Mouse (Mus musculus) 416B (cell line): ENCODE measurements at regions not wholly inside any gene's neighbourhood (a gene's known extent, or its start where the extent isn't known, plus 50 kb on each side); places are given as distances from the start of the nearest gene placed in this dataset.
"Not testable (repeated sequence)": the region's sequence is repeated elsewhere in the genome, so short reads cannot be mapped to it uniquely, and the experiment has no call there.

Experiments used
- DNase-seq: peaks from one replicate; pipeline ENCODE4 v3.0.0; 2011; ENCODE audit warnings: low read depth

DNA sequence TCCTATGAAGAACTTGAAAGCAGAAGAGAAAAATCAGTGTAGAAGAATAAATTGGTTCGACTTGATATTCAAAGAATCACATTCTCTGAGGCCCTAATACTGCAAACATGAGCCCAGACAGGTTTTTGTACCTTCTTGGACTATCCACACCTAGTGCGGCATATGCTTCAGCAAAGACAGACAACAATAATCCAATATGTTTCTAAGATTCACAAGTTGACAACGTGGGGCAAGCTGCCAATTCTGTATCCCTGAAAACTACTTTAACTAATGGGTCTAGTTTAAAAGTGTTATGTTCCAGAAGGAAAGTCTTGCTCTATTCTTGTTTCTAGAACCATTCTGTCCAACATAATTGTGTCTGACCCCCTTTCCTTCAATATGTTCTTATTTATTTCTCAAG lies 796.0 kb downstream of the Cypt12 start:
- DNase-seq = no peak

DNA sequence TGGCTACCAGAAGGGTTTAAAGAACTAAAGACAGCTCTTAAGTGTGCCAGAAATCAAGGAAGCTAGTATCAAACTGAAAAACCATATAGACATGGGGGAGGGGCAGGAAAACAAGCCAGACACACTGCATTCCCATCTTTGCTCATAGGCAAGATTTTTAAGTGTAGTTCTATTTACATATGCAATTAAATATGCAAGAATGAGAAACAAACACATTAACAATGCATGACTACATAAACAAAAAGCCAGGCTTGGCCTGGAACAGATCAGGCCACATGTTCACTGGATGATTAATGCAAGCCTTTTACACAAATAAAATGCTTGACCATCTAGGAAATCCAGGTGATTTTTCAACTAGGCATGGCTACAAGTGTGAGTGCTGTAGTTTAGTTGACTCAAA lies 798.0 kb downstream of the Cypt12 start:
- no peak for DNase-seq

DNA sequence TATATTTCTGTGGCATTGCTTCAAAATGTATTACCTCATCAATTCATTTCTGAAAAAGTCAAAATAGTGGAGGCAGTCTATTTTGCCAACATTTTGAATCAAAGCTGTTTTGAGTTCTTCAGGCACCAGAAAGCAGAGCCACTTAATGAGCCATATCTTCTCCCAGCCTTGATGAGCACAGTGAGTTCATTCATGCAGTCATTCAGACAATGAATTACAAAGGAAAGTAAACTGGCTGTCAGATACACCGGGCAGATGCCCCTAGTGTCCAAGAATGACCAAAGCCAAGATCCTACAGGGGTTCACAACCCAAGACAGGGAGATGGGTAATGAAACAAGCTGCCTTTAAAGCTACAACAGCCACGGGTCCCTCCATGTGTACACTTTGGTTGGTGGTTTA lies 798.7 kb downstream of the Cypt12 start:
- no peak for DNase-seq

DNA sequence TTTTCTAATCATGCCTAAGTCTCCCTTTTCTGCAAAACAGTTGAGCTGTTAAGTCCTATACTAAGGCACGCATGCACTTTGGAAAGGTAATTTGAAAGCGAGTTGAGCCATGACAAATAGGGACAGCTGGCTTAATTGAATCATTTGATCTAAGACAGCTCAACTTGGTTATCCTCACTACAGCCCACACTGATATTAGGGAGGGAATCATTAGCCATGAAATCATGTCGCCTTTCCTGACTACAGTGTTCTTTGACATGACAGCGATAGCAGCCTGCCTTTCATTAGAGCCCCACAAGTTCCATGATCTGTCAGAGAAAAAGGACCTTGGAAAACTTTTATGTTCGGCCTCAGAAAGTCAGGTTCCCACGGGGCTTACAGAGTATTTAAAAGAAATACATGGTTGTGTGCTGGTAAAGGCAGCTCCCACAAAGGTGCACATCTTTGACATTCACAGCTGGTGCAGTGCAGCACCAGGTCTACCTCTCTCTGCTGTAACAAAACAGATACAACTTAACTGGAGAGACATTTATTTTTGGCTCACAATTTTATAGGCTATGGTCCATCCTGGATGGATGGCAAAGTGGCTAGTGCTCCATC lies 803.5 kb downstream of the Cypt12 start:
- DNase-seq = no peak

DNA sequence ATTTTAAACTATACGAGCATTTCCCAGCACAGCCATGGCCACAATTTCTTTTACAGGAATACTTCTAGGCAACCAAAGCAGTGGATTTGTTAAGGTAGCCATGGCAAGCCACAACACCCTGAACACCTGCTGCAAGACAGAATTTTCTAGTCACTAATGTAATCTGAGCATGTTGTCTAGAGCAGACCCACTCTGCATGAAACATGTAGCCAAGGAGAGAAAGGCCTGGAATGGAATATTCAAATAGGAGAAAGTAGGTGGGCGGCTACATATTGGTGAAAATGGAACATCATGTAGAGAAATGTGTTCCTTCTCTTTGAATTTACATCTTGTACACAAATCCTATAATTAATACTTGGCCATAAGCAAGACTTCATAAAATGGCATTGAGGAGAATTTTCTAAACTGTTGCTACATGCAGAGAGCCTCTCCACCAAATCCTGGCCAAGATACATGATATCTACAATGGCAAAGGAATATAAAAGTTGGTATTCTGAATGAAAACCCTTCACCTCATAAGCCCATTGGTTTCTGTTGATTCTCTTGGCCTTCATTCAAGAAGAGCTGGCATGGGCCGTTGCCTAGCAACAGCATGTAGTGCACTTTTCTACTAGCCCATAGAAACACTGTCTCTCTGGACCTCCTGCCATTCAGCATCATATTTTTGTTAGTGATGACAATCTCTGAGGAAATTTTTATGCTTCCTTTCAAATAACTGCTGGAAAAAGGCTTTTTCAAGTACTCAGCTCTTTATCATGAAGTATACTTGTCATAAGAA lies 816.3 kb downstream of the Cypt12 start:
- DNase-seq = no peak

DNA sequence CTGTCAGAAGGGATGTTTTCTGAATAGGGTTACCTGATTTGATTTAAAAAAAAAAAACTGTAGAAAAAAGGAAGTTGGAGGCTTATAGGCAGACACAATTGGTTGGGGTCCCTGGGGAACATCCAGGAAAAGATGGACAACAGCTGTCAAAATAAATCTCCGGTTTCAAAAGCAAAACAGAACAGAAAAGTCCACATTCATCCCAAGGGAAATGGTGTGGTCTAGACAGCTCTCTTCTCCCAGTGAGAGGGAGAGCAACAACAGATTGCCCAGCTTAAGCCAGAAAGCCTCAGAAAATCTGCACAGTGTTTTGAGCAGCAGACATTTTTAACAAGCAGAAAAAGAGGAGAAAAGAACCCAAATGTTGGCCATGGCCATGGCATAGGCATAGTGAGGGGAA lies 830.3 kb downstream of the Cypt12 start:
- DNase-seq = no peak

DNA sequence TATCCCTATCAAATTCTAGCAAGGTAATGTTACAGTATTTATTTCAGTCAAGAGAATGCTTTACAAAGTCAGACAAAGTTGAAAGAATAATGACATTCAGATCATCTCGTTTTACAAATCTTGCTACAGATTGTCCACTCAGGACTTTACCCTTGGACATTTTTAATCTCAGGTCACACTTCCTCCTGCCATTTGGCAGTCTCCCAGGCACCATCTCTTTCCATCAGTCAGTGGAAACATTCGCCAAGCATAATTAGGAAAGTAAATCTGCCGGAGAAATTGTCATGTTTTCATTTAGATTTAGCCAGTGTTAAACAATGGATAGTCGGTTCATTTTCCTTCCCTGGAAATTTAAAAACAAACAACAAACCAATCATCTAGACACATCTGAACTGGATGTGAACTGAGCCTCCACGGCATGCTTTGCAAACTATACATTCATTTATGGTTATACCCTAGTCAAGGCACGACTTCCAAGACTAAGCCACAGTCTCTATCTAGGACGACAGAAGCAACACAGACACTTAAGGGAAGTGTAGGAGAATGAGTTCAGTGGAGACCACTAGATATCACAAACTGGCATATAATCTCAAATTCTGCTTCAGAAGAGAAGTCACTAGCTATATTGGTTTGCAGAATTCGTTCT lies 839.4 kb downstream of the Cypt12 start:
- DNase-seq = no peak

DNA sequence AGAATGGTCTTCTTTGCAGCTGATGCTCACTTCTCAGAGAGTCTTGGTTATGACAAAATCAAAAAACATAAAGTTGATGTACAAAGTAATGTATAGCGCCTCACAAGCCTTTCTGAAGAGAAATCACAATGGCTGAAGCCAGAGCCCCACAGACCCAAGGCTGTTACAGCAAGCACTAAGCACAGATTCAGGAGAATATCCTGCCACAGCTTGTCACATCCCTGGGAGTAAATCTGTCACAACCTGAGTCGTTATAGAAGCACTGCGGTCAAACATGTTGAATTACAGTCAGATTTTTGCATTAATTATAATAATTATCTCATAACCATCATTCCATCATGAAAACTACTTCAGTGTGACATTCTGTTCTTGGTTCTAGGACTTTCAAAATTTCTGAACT lies 825.7 kb downstream of the 1700064H15Rik start:
- no peak for DNase-seq

DNA sequence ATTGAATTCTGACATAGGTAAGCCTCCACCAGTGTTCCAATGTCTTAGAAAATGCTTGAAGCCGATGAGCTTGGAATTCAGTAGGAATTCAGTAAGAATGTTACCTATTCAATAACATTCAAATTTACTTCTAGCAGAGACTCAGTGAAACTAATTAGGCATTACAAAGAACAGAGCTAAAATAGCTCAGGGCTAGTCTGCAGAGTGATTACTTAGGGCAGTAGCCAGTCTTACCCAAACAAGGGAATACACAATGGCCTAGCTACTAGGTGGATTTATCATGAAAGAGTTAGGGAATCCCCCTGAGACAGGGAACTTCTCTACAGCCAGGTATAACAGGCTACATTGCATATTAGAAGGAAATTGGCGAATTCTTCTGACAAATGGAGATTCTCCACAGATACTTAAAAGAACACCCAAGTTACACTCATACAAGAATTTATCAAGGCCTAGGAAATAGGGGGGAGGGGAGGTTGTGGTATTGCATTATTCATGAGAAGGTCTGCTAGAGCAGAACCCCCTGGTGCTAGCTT lies 799.6 kb downstream of the 1700064H15Rik start:
- DNase-seq = not testable (repeated sequence)

DNA sequence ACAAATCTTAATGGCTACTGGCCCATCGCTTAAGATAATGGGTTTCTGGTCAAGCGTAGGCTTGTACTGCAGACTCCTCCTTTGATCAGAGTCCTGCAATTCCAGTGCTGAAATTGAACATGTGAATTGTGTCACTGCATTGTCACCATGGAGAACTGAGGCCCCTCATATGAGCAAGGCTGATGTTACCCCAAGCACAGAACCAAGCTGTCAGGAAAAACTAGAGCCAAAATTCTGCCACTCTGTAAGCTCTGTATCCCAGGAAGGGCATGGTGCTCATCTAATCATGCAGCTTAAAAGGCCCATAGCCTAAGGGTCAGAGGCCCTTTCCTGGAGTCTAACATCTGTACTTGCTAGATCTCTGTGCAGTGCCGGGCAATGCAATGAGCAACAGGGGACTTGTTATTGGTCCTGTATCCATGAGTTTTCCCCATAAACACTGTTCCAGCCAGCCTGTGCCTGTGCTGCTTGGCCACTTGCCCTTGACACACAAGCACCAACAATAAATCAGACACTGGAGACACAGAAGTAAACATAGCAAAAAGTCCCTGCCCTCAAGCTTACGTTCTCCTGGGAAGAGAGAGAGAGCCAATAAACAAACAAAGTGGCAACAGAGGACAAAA lies 760.2 kb downstream of the 1700064H15Rik start:
- no peak for DNase-seq

DNA sequence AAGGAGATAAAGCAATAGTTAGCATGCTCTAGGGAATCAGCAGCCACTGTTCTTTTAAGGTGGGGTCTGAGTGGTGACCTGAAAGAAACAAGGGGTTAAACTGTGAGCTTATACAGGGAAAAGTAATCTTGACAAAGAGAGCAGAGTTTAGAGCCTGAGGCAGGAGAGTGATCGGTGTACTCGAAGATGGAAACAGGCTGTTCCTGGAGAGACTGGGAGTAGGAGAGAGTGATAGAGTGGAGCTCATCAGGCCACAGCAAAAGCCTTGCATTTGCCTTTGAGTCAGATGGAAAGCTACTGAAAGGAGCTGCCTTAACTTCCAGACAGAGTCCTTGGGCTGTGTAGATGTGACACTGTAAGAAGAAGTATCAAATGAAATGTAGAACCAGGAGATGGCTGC lies 759.7 kb downstream of the 1700064H15Rik start:
- DNase-seq = no peak

DNA sequence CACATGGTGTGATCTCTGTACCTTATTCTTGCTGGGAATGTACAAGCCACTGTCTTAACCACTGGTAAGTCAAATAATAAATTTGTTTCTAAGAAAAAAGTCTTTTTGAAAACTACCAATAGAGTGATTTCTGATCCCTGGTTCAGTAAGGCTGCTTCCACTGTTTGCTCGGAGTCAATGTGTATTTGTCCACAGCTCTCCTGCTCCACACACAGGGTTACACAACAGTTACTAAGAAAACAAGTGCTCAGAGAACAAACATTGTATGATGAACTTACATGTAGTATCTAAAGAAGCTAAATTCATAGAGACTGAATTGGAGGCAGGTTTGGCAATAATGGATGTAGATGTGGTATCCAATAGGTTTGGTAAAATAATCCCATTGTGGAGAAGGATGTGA lies 751.4 kb downstream of the 1700064H15Rik start:
- DNase-seq = no peak

DNA sequence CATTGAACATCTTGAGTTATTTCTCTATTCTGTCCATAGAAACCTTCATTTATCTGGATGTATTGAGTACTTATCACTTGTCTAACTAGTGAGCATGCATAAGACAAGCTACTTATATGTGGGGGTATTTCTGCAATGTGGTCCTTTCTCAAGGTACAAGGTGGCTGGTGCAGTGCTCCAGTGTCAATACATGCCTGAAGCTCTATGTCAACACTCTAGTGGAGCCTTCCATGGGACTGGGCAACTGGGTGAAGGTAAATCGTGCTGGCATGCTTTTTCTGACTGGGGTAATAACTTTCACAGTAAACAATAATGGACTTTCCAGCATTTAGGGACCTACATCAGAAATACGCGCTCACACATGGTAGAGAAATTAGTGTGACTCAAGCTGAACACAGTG lies 750.9 kb downstream of the 1700064H15Rik start:
- no peak for DNase-seq

DNA sequence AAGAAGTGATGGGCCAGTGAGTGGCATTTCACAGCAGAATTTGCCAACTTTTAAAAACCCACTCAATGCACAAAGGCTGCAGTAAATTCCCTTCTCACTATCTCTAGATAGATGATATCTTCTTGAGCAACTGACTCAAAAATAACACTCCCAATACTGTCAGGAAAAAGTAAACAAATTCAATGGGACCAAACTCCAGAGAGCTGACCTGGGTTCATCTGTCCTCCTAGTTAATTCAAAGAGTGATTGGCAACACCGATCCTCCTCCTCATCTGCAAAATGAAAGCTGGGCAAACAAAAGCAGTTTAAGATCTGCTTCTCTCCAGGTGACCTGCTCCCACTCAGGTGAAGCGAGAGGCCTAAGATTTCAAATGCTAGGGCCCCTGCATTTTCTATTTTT lies 747.3 kb downstream of the 1700064H15Rik start:
- no peak for DNase-seq

DNA sequence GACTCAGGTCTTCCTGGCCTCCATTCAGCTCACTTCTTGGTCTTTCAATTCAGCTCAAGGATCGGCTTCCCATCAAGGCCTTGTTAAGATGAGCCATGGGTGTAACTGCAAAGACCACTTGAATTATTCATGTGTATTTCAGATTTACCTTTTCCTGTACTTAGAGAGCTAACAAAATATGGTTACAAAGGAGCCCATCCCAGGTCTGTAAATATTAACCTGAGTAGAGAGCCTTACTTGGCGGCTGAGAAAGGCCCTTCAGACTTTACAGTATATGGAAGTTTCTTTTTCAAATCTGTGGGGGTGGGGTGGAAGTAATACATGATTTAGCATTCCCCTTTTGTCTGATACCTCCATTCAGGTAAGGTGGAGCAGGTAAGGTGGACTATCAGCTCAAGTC lies 735.7 kb downstream of the 1700064H15Rik start:
- DNase-seq = no peak

DNA sequence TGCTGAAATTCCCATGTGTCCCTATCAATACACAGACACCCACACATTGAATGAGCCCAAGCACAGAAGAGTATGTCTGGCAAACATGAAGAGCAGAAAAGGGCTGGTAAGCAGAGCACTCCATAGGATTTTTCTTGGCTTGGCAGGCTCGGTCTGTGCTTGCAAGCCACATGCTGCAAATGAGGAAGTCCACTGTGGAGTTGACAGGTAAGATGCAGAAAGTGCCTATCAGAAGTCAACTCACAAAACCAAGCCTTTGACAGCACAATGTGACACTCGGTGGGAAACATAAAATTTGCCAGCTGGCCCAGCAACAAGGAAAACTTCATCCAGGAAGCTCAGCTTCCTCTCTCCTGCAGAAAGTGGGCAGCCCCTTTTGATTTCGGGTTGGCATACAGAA lies 722.7 kb downstream of the 1700064H15Rik start:
- DNase-seq = no peak

DNA sequence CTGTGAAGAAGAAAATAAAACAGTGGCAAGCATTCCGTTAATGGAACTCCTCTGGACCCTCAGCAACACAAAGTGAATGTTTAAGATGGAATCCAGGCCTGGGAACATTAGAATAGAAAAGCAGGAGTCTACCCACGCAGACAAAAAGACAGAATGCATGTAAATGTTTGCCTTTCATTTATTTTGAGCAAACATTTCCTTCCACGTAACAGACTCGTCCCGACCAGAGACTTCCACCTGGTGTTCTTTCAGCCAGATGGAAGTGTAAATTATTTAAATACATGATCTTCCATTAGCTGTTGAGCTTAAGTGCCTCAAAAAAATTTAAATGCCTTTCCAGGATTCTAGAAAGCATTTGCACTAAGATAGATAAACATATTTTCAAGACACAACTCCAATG lies 722.3 kb downstream of the 1700064H15Rik start:
- no peak for DNase-seq

DNA sequence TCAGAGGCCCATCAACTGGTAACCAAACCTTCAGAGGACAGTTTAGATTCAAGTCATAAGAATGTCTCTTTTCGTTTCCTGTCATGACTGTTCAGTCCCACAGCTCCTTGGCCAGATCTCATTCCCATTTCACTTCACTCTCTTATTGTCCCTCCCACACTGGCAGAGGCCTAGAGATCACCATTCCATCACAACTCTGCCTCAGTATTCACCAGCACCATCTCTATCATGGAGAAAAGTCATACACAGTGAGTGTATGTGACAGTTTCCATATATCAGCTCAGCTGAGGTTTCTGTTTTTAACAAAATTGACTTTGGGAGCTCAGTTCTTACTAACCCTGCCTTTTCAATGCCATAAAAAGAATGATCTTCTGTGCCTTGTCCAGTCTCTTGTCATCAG lies 719.7 kb downstream of the 1700064H15Rik start:
- DNase-seq = no peak

DNA sequence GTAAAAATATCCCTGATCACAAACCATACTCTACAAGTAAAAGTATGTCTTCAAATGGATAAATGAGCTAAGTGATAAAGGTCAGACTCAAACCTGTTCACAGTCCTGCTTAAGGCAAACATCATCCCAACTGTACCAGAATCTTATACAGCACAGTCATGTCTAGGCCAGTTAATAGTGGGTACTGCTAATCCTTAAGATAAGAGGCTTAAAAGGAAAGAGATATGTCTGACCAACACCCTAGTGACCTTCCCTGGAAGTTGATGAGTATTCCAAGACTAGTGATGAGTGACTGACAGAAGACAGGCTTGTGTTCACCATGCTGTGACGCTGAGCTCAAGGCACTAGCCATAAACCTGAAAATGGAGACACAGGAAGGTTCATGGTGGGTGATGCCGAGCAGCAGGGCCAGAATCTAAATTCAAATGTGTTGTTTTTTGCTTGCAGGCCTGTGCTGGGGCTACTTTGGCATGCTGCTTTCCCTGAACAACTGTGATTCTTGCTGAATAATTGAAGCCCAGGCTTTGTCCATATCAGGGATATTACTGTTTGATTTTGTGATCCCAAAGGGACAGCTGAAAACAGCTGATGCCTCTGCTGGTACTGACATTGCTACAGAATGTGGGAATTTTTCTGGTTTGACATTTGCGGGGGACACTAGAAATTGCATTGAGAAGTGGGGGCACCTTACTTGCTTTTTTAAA lies 699.9 kb downstream of the 1700064H15Rik start:
- no peak for DNase-seq

DNA sequence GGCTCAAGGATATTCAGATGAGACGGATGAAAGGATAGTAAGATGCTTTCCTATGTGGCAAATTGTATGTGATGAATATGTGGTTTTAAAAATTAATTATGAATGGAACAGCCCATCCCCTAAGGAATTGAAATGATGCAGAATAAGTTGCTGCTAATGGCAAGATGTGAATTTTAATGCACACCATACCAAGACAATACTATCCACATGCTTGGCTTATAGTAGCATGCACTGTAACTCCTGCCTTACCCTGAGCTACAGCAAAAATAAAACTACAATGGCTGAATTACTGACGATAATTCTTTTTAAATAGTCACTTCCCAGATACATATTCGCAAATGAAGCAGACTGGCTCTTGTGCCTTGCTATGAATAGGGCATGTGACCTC lies 699.4 kb downstream of the 1700064H15Rik start:
- no peak for DNase-seq

DNA sequence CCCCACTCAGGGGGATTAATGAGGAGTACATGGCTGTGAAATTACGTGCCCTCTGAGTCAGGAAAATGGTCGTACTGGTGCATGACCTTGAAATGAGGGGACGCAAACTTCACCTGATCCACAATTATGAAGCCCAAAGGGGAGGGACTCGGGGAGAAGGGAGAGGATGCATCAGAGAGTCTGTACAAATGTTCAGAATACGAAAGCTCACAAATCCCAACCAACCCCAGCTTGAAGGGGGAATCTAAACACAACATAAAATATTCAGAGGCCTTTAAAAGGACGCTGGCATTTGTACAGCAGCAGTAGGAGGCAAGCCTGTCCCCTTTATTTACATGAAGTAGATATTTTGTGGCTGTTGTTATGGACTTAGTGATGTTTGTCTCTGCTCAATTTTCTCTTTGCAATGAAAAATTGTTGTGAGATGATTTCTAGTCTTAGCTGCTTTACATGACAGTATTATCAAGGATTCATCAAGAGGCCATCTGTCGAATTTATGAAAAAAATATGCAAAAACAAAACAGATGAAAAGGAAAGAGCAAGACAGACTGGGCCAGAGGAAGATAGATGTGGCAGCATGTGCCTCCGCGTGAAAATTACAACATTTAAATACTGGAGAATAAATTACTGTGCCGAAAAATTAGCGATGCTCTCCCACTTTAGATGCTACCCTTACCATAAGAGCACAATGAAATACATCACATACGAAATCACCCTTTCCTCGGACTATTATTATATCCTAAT lies 695.3 kb downstream of the 1700064H15Rik start:
- DNase-seq = no peak
